Mouse (Mus musculus): ENCODE data around the gene Pde6h. TPM values are rescaled to one million over a fixed set of nuclear protein-coding genes. Genes with fewer than 3 reads are reported as not detected.

The Pde6h gene
- polyA plus RNA-seq, 1 experiment from 2014 or later: not detected

GRCm38 (mm10) chr6:136898222-136898621, 25.4 kb upstream of the Pde6h start:
- H3K27ac ChIP-seq: no peak overlapping the region
- H3K9me3 ChIP-seq: no peaks in the 10 kb centered on the region
- H3K36me3 ChIP-seq (replicated peaks): no peaks in the 10 kb centered on the region
- no peaks in the 10 kb centered on the region for H3K27me3 ChIP-seq (ENCODE audit: poor library complexity, severe bottlenecking)
- H3K4me1 ChIP-seq: no peaks in the 10 kb centered on the region
- no peak for DNase-seq (ENCODE audit: extremely low spot score, low spot score)
- H3K4me3 ChIP-seq: no peak overlapping the region
- 86% methylated on average over 4 of the region's 4 CpGs for WGBS

DNA sequence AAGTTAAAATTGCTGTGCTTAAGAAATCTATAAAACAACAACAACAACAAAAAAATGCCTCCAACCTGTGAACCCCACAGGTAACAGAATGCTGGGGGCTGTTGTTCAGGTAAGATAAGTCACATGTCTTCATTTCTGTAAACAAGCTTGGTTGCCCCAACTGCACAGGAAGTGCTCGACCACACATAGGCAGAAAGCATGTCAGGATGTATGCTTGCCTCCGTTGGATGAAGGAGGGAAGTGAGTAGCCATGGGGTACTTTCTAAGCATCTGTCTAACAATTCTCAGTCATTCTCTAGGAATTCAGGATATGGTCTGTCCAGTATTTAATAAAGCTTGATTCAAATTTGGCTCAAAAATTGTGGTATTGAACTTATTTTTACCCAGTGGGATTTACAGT, 24.7 kb upstream of the Pde6h start:
- no peak for DNase-seq (ENCODE audit: extremely low spot score, low spot score)
- Histone ChIP-seq H3K9me3 (no peaks in the 10 kb centered on the region), H3K27ac (no peak overlapping the region), H3K4me1 (no peaks in the 10 kb centered on the region), H3K27me3 (ENCODE audit: poor library complexity, severe bottlenecking) (no peaks in the 10 kb centered on the region), H3K4me3 (no peak overlapping the region), H3K36me3 (replicated peaks) (no peaks in the 10 kb centered on the region)
- 90% methylated on average over 2 of the region's 2 CpGs for WGBS

- Histone ChIP-seq H3K27ac (no peak overlapping the region), H3K36me3 (replicated peaks) (no peaks in the 10 kb centered on the region), H3K9me3 (no peaks in the 10 kb centered on the region), H3K27me3 (ENCODE audit: poor library complexity, severe bottlenecking) (no peaks in the 10 kb centered on the region), H3K4me3 (no peak overlapping the region), H3K4me1 (no peaks in the 10 kb centered on the region)
- no peak for DNase-seq (ENCODE audit: extremely low spot score, low spot score)
- 84% methylated on average over 4 of the region's 4 CpGs for WGBS
Observed at GRCm38 (mm10) chr6:136900369-136901009, 23.1 kb upstream of the Pde6h start.

DNA sequence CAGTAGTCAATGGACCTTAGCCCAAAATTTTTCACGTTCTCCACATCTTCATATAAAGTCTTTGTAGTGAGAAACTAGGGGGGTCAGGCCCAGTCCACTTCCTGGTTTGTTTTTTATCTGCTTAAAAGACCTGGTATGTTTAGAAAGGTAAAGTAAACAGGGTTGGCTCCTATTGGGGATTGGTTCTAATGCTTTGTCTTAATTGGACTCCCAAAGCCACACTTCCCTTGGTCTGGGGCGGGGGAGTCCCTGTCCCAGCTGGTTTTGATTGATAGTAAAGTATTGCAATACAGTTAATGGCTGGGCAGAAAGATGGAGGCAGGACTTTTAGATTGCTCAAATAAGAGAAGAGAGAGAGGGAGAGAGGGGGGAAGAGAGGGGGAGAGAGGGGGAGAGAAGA, 22.6 kb upstream of the Pde6h start:
- Histone ChIP-seq H3K27me3 (ENCODE audit: poor library complexity, severe bottlenecking) (no peaks in the 10 kb centered on the region), H3K36me3 (replicated peaks) (no peaks in the 10 kb centered on the region), H3K4me3 (no peak overlapping the region), H3K27ac (no peak overlapping the region), H3K4me1 (no peaks in the 10 kb centered on the region), H3K9me3 (no peaks in the 10 kb centered on the region)
- DNase-seq (ENCODE audit: extremely low spot score, low spot score): no peak
- WGBS: 87% methylated on average over 2 of the region's 2 CpGs

GRCm38 (mm10) chr6:136902527-136902926, 21.1 kb upstream of the Pde6h start:
- peaks cover 10% of the 10 kb centered on the region for H3K4me1 ChIP-seq
- no peak overlapping the region for H3K27ac ChIP-seq
- no peaks in the 10 kb centered on the region for H3K9me3 ChIP-seq
- no peak for DNase-seq (ENCODE audit: extremely low spot score, low spot score)
- no peaks in the 10 kb centered on the region for H3K27me3 ChIP-seq (ENCODE audit: poor library complexity, severe bottlenecking)
- 92% methylated on average over 9 of the region's 9 CpGs for WGBS
- no peaks in the 10 kb centered on the region for H3K36me3 ChIP-seq (replicated peaks)
- no peak overlapping the region for H3K4me3 ChIP-seq

GRCm38 (mm10) chr6:136903885-136904470, 19.7 kb upstream of the Pde6h start:
- H3K27ac ChIP-seq: no peak overlapping the region
- H3K4me3 ChIP-seq: no peak overlapping the region
- peaks cover 11% of the 10 kb centered on the region for H3K4me1 ChIP-seq
- no peaks in the 10 kb centered on the region for H3K27me3 ChIP-seq (ENCODE audit: poor library complexity, severe bottlenecking)
- no peaks in the 10 kb centered on the region for H3K36me3 ChIP-seq (replicated peaks)
- DNase-seq (ENCODE audit: extremely low spot score, low spot score): no peak
- H3K9me3 ChIP-seq: no peaks in the 10 kb centered on the region
- WGBS: 74% methylated on average over 8 of the region's 8 CpGs

DNA sequence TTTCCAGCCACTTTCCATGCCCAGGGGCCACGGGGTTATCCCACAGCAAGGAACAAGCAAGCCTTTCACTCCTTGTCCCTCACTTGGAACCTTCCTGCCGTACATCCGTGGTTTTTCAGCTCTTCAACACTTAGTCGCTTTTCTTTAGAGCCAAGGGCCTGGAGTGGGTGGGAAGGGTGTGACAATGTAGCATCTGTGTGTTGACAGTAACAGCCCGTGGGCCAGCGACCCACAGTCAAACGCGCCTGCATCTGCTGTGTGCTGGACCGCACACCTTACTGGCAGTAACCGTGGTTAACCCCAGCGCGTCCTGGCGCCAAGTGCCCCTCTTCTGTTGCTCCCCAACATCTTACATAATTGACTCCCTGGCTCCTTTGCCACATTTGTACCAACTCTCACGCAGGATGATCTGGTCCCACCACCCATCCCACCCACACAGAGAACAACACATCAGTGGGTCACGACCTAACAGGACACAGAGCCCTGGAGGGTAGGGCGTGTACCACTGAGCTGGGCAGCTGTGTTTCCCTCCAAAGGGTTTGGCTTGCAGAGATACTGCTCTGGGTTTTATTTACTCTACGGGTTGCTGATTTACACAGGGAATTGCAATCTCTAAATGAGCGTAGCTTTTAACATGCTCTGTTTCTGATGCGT, 17.2 kb upstream of the Pde6h start:
- DNase-seq (ENCODE audit: extremely low spot score, low spot score): no peak
- Histone ChIP-seq H3K4me1 (peaks cover 11% of the 10 kb centered on the region), H3K9me3 (no peaks in the 10 kb centered on the region), H3K4me3 (no peak overlapping the region), H3K36me3 (replicated peaks) (no peaks in the 10 kb centered on the region), H3K27ac (no peak overlapping the region), H3K27me3 (ENCODE audit: poor library complexity, severe bottlenecking) (no peaks in the 10 kb centered on the region)
- 77% methylated on average over 19 of the region's 19 CpGs for WGBS

DNA sequence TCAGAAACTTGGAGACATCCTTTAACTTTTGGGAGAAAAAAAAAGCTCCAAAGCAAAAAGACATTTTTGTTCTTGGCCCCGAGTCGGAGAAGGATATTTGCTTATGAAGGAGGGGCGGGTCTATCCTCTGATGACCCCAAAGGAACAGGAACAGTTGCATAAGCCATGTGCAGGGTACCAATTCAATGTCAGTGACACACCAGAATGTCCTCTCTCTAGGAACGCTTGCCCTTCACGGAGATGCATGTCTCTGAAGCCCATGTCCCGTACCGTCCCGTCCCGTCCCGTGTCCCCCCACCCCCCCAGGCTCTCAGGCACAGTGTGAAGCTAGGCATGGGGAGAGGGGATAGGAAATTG, 16.7 kb upstream of the Pde6h start:
- no peak overlapping the region for H3K4me3 ChIP-seq
- peaks cover 11% of the 10 kb centered on the region for H3K4me1 ChIP-seq
- H3K9me3 ChIP-seq: no peaks in the 10 kb centered on the region
- WGBS: 78% methylated on average over 10 of the region's 10 CpGs
- H3K27ac ChIP-seq: no peak overlapping the region
- H3K27me3 ChIP-seq (ENCODE audit: poor library complexity, severe bottlenecking): no peaks in the 10 kb centered on the region
- no peak for DNase-seq (ENCODE audit: extremely low spot score, low spot score)
- H3K36me3 ChIP-seq (replicated peaks): no peaks in the 10 kb centered on the region

DNA sequence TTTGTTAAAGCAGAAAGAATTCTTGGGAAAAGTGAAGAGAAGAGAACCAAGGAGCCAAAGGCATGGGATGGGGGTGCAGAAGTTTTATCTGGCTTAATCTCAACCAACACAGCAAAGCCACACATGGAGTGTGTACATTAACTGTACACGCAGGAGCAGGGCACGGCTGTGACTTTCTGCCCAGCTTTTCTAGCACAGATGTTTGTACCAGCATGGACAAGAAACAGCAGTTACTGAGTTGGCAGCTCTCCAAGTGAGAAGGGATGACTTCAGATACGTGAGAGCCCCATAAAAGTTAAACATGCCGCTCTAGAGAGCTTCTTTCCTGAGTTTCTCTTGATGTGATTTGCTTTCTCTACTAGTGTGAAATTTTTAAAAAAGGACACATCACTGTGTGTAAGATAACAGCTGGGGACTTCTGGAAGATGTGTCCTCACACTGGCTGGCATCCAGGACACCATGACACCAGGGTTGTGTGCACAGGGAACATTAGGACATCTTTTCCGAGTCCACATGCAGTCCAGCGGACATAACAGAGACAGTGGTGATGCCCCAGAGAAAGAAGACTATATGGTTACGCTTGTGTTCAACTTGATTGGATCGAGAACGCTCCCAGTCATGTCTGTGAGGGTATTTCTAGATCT, 13.3 kb upstream of the Pde6h start:
- DNase-seq (ENCODE audit: extremely low spot score, low spot score): no peak
- Histone ChIP-seq H3K27me3 (ENCODE audit: poor library complexity, severe bottlenecking) (0 out of 2 replicates have a peak, but pooled peaks cover 5% of the 10 kb centered on the region), H3K9me3 (no peaks in the 10 kb centered on the region), H3K4me3 (no peak overlapping the region), H3K36me3 (replicated peaks) (no peaks in the 10 kb centered on the region), H3K4me1 (peaks cover 24% of the 10 kb centered on the region), H3K27ac (no peak overlapping the region)
- WGBS: 95% methylated on average over 9 of the region's 9 CpGs

- no peak overlapping the region for H3K27ac ChIP-seq
- H3K9me3 ChIP-seq: no peaks in the 10 kb centered on the region
- H3K27me3 ChIP-seq (ENCODE audit: poor library complexity, severe bottlenecking): 0 out of 2 replicates have a peak, but pooled peaks cover 5% of the 10 kb centered on the region
- no peaks in the 10 kb centered on the region for H3K36me3 ChIP-seq (replicated peaks)
- H3K4me1 ChIP-seq: peaks cover 13% of the 10 kb centered on the region
- 83% methylated on average over 1 of the region's 2 CpGs for WGBS
- no peak overlapping the region for H3K4me3 ChIP-seq
- no peak for DNase-seq (ENCODE audit: extremely low spot score, low spot score)
Observed at GRCm38 (mm10) chr6:136912751-136913265, 10.8 kb upstream of the Pde6h start.

DNA sequence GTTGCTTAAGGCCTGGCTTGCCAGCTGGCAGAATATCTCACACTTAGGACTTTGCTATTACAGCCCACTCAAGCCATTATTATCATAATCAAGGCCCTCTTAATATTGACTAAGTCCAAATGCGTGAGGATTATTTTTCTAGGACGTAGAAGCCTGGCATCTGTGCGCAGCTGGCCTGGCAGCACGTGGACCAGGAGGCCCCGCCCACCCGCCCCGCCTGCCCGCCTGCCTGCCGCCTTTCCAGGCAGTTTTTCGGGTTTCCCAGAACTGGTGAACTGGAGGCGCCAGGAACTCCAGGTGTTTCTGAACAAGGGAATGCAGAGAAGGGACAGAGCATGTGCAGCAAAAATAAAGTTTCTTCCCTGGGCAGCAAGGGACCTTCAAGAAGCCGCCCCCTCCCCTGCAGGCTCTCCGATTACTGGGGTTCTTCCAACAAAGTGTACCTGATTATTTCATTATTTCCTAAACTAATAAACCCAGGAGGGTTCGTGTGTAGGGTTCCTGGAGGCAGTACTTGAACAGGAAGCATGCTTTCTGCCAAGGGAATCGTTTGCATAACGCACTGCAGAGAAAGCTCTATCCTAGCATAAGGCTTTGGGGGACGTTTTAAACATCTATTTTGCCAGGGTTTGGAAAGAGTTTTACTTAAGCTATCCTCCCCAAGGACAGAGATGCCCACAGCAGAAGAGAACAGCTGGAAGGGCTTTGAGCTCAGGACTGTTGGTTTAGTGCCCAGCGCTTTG, 10.1 kb upstream of the Pde6h start:
- H3K4me3 ChIP-seq: peak overlapping the region; percentile 36

GRCm38 (mm10) chr6:136914234-136914633, 9.4 kb upstream of the Pde6h start:
- Histone ChIP-seq H3K4me3 (no peak overlapping the region), H3K27ac (no peak overlapping the region), H3K9me3 (no peaks in the 10 kb centered on the region), H3K27me3 (ENCODE audit: poor library complexity, severe bottlenecking) (0 out of 2 replicates have a peak, but pooled peaks cover 5% of the 10 kb centered on the region), H3K36me3 (replicated peaks) (no peaks in the 10 kb centered on the region), H3K4me1 (peaks cover 18% of the 10 kb centered on the region)
- DNase-seq (ENCODE audit: extremely low spot score, low spot score): no peak
- 94% methylated on average over 6 of the region's 6 CpGs for WGBS

More for the DNA sequence above, 10.1 kb upstream of the Pde6h start:
- 16% methylated on average over 18 of the region's 18 CpGs for WGBS
- 0 out of 2 replicates have a peak, but pooled peaks cover 5% of the 10 kb centered on the region for H3K27me3 ChIP-seq (ENCODE audit: poor library complexity, severe bottlenecking)
- H3K27ac ChIP-seq: peak overlapping the region; percentile 42; the same call in 1 of the 2 replicates
- peak; percentile 30 for DNase-seq (ENCODE audit: extremely low spot score, low spot score)
- H3K9me3 ChIP-seq: no peaks in the 10 kb centered on the region
- H3K36me3 ChIP-seq (replicated peaks): no peaks in the 10 kb centered on the region
- H3K4me1 ChIP-seq: peaks cover 18% of the 10 kb centered on the region
